Mouse (Mus musculus) cerebellum, adult 2 months (tissue): ENCODE data around the gene Ntrk2.

Experiments
- CTCF ChIP-seq: fragments of 200-500 bp; IDR thresholded peaks from 2 replicates; pipeline ENCODE4 v1.5.1; 2011; ENCODE audit warnings: low read depth, mild to moderate bottlenecking, control low read depth, low read length, moderate library complexity, borderline replicate concordance; ENCODE audit not compliant: insufficient read depth
- POLR2A ChIP-seq: fragments of 200-500 bp; IDR thresholded peaks from 2 replicates; pipeline ENCODE4 v1.6.1; 2011; ENCODE audit warnings: low read length, control low read depth, borderline replicate concordance; ENCODE audit not compliant: insufficient read depth

- no peak for TF ChIP-seq CTCF
- TF ChIP-seq POLR2A = no peak
Observed at GRCm38 (mm10) chr13:58831999-58832398, 25.6 kb downstream of the Ntrk2 start.
